Mouse (Mus musculus) thymus, postnatal 36 days (tissue): ENCODE results near the gene Hint1.
"Not testable (repeated sequence)": the region's sequence is repeated elsewhere in the genome, so short reads cannot be mapped to it uniquely, and the experiment has no call there.

Experiments
- DNase-seq, 2 experiments: peaks; one replicate each; pipeline ENCODE4 v3.0.0; 2022; ENCODE audit warnings: mixed read lengths in 2 of 2

Gene Hint1

DNA sequence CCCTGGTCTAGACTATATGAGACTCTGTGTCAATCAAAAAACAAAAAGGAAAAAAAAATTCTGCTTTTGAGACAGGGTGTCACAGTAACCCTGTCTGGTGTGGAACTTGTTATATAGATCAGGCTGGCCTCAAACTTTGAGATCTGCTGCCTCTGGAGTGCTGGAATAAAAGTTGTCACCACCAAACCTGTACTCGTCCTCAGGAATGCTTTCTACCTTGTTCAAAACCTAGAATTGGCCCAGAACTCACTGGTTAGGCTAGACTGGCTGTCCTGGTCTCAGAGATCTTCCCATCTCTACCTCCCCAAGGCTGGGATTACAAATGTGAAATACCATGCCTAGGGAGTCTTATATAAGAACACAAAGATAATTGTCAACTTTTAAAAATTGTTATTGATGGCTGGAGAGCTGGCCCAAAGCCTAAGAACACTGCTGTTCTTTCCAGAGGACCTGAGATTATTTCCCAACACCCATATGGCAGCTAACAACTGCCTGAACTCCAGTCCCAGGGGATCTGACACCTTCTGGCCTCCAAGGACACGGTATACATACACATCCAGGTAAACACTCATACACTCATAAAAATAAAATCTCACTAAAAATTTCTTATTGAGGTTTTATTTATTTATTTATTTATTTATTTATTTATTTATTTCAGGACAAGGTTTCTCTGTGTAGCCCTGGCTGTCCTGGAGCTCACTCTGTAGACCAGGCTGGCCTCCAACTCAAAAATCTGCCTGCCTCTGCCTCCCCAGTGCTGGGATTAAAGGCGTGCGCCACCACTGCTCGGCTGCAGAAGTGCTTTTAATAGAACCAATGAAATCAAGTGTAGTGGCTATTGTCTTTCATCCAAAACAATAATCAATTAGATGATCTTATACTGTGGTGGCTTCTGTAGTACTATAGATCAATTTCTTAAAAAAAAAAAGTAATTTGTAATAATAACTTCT is 4.4 kb upstream of the Hint1 start:
- no peak for DNase-seq

DNA sequence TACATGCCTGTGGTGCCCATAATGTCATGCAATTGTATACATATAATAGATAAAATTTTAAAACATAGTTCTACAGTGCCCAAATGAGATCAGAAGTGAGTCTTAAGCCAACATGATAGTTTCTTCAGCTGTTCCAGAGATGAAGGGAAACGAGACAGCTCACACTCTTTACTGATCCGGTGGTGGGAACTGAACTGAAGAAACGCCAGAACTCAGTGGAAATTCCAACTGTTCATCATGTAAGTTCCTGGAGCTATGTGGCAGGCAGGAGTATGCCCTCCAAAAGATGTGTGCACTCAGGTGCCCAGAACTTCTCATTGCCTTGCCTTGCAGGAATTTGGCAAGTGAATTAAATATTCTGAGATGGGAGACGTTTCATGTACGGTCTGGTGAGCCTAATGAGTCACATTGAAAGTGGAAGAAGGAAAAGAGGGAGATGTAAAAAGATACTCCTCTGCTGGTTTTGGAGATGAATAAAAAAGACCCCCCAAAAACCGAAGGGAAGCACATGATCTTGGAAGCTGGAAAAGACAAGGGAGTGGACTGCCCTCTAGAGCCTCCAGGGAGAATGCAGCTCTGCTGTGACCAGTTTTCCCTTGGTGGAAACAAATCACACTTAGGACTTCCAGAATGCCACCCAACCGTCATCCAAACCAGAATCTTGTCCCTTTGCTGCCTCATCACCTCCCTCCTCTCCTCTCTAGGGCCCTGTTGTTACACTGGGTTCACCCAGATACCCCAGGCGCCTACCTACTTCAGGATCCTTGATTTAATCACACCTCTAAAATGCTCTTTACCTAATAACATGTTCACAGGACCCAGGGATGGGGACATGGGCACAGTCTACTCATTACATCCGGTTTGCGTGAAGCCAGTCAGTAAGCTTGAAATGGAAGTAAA is 3.3 kb upstream of the Hint1 start:
- peak; percentile 48 to 55 for DNase-seq

DNA sequence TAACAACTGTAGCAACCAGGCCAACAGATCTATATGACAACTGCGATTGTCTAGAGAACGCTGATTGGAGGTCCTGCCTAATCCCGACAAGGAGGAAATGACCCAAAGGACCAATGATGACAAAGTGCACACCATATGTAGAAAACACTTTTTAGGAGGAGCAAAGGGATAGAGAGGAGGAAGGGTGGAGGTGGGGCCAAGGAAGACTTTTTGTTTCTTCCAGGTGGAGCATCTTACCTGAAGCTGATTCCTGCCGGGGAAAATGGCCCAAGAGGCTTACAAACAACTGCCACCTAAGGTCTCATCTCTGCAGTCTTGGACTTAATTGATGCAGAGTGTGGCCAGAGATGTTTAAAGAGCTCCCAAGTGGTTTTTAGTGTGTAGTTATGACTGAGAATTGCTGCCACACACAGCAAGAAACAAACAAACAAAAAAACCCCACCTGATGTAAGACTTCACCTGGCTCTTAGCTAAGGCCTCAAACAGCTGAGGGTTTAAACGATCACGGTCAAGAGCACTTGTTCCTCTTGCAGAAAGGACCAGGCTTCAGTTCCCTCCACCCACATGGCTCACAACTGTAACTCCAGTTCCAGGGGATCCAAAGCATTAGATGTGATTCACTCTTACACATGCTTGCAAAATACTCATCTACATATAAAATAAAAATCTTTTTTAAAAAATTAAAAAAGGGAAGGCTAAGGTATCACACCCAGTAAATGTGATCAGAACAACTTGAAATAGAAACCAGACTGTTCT is 675 bp upstream of the Hint1 start:
- no peak for DNase-seq

DNA sequence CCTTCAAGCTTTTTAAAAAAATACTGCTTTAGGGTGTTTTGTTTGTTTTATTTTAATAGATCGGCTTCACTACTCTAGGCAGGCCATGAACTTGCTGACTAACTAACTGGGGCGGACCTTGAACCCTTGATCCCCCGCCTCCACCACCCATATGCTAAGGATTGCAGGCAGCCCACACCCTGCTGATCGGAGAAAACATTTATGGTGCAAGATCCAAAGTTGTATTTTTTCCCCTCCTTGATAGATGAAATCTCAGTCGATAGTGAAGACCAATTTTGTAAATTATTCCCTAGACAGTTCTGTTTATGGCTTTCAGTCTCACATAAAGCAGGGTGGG is 834 bp downstream of the Hint1 start:
- DNase-seq: no peak

DNA sequence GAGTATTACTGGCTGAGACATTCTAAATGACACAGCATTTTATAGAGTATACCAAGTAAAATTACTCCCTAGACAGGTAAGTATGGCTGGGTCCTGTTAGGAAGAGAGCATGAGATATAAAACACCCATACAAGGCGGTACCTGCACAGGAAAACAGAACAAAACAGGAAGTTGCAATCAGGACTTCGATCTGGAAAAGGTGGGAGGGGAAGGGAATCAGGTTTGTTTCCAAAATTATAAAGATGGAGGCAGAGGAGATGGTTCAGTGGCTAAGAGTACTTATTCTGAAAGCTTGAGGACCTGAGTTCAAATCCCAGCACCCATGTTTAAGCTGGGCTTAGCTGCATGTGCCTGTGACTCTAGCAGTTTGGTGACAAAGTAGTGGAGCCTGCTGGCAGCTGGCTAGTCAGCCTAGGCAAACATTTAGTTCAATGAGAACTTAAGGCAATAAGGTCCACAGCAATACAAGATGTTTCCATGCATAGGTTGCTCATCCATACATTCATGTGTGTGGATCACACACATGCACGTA is 1.8 kb downstream of the Hint1 start:
- no peak for DNase-seq

DNA sequence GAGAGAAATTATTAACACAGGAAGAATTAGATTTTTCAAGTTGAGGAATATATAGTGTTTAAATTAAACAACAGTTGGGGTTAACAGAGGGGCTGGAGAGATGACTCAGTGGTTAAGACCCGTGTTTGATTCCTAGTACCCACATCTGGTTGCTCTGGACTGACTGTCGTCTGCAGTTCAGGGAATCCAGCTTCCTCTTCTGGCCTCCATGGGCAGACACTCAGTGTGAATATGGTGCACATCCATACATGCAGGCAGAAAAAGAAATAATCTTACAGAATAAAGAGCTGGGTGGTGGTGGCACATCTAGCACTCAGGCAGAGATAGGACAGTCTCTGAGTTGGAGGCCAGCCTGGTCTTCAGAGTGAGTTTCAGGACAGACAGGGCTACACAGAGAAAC is 2.3 kb downstream of the Hint1 start:
- no peak for DNase-seq

DNA sequence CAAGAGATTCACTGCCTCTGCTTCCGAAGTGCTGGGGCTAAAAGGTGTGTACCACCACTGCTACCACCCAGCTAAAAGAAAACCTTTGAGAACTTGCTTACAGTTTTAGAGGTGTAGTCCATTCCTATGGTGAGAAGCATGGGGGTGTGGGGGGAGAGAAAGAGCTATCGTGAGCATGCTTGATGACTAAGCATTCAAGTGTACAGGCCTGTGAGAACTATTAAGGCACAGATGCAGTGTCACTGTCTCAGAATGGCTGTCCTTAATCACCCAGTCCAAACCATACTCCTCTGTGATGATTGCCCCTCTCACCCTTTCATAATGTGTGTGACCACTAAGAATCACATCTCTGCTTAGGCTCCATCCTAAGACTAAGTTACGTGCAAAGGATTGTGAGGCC is 3.1 kb downstream of the Hint1 start:
- DNase-seq: no peak

DNA sequence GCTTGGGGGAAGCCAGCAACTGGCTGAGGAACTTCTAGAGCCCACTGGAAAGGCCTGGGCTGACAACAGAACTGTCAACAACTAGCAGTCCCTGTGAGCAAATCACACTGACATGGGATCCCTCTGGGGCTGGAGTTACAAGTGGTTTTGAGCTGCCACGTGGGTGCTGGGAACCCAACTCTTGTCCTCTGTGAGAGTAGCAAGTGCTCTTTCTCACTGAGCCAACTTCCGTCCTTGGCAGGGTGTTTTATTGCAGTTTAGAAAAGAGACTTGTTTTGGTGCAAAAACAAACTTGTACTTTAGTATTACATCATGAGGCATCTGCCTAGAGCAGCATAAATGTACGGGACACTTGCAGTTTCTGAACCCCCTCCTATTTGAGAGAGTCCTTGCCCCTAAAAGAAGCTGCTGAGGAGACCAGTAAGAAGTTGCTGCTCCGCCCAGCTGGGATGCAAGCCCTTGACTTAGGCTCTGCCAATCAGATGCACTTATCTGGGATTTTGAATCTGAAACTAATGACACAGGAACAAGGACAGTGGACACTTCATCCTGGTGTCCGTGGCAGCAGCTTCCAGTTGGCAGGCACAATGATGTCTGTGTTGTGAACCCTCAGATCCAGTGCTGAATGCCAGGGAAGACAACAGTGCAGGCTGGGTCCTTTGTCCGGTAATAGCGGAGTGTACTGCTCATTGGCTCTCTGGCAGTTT is 5.8 kb downstream of the Hint1 start:
- no peak for DNase-seq

DNA sequence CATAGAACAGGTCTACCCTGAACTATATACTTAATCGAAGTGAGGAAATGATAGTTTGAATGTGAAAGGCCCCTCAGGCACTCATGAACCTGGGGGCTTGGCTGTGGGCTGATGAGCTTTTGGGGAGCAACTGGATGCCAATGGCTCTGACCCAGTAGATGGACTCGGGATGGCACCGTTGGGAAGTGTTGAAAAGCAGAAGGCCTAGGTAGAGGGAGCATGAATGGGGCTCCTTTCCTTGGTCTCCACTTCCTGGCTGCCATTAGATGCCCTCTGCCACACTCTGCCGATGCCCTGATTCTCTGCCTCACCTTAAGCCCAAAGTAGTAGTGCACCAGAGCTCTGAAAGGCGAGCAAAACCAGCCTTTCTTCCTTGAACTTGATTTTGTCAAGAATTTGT is 9.8 kb downstream of the Hint1 start:
- DNase-seq: no peak

DNA sequence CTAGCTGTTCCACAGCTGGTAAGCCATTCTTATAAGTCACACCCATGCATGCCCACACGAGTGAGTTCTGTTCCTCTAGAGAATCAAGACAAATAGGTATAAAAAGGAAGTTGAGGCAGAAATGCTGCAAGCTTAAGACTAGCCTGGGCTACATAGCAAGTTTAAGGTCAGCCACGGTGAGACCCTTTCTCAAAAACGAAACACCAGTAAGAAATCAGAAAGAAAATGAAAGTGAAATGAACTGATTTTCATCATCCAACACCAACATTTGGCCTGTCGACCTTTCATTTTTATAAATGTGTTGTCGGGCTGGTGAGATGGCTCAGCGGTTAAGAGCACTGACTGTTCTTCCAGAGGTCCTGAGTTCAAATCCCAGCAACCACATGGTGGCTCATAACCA is 12.7 kb downstream of the Hint1 start:
- DNase-seq: no peak

DNA sequence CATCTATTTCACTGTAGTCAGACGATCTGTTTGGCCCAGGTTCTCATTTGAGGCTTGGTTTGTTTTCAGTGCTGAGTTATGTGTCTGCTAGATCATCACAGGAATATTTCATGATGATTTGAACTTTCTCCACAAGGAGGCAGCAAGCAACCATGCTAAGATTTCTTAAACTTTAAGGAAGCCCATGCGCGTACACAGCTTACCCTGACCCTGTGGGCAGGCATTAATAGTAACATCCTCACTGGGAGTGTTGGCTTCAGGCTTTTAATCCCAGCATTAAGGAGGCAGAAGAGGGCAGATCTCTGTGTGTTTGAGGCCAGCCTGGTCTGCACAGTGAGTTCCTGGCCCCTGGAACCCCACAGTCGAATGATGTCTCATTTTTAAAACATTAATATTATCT is 13.3 kb downstream of the Hint1 start:
- DNase-seq: no peak

DNA sequence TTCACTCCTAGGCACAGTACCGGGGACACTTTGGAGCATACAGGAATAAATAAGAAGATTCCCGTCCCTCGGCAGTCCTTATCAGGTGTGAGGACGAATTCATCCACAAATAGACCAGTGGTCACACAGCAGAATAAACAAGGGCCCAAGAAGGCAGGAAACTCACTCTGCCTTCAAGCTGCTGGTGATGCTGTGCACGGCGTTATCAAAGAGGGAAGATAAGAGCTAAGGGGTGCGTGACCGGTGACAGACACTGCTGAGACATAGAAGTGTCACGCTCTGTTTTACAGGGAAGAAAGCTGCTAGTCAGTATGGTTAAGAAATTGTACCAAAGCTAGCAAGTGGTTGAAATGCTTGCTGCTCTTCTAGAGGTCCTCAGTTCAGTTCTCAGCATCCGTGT is 13.7 kb downstream of the Hint1 start:
- DNase-seq: no peak

DNA sequence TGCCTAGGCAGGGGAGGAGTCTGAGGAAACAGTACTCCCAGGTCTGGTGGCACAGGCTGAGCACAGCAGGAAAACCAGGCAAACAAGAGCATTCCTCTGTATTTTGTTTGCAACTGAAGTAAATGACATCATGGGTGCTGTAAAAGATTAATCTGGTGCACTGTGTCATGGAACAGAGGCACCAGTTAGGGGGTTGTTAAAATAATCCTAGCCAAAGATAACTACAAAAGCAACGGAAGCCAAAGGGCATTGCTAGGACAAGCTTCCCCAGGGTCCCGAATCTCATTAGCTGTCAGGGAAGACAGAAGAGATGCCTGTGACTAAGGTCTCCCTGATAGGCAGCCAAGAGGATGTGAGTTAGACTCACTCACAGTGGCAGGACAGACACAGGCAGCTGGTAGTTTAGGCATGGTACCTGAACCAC is 14.9 kb downstream of the Hint1 start:
- no peak for DNase-seq

DNA sequence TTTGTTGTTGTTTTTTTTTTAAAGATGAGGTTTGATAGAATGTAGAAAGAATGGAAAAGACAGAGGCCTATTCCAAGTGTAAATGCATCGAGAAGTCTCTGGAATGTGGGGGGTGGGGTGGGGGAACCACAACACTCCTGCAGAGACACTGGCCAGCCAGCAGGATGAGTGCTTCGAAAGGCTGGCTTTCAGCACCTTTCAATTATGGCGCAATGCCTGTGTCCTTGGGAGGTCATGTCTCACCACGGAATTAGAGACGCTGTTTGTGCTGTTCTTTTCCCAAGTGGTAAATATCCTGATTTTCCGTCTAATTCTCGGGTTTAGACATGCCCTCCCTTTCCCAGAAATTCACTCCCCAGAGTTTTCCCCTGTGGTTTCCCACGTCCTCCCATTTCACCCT is 16.5 kb downstream of the Hint1 start:
- no peak for DNase-seq

DNA sequence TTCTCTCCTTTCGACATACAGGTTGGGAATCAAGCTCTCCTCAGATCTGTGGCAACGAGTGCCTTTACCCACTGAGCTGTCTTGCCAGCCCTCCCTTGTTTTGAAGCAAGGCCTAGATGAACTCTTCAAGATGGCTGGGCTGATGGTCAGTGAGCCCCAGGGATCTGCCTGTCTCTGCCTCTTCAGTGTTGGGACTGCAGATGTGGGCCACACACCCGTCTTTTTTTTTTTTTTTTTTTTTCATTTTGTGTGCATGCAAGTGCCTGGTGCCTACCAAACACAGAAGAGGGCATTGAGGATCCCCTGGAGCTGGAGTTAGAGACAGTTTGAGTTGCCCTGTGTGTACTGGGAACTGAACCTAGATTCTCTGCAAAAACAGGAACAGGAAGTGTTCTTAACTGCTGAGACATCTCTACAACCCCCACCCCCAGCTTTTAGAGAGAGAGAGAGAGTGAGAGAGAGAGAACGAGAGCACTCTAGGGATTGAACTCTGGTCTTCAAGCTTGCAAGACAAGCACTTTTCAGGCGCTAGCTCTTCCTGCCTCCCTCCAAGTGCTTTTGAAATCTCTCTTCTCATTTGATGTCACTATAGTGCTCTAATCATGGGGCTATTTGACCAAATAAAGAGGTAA is 18.1 kb downstream of the Hint1 start:
- no peak for DNase-seq

DNA sequence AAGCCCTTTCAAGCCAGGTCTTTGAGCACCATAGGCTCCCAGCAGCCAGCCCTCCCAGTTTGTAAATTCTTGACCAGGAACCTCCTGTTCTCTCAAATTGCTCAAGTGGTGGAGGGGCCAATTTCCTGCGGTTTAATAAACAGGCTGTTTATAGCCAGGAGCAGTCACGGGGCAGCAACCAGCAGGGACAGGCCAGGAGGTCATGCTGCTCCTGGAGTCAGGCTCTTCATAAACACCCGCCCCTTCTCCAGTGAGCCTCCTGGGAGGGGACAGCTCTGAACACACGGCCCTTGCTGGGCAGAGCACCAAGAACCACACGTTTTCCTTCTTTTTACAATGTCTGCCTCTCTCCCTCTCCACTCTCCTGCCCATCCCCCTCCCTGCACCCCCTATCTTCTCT is 18.8 kb downstream of the Hint1 start:
- DNase-seq: no peak

DNA sequence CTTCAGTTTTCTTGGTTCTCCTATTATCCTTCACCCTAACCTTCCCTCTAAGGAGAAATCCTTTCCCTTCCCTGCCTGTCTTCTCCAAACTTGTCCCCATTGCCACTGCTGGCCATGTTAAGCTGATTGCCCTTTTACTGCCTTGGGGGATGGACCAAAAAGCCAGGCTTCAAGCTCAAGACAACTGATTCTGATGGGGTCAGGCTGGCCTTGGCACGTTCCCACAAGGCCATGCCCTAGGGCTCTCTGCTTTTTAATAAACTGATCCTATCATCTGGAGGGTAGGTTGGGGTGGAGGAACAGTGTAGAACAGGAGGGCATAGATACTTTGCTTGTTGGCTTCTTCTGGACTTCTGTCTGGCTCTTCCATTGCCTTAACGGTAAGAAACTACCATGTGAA is 19.2 kb downstream of the Hint1 start:
- DNase-seq: no peak

DNA sequence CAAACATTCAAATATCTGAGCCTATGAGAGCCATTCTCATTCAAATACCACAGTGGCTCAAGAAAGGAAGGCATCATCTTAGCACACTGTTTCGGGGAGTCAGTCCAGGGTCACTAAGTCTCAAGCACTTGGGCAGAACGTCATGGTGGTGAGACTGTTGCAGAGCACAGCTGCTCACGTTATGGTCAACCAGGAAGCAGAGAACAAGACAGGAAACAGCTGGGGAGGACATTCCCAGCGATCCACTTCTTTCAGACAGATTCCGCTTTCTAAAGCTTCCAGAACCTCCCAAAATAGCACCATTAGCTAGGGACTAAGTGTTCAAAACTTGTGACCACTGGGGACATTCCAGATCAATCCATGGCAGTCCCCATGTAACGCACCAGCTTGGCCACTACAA is 21.7 kb downstream of the Hint1 start:
- no peak for DNase-seq

DNA sequence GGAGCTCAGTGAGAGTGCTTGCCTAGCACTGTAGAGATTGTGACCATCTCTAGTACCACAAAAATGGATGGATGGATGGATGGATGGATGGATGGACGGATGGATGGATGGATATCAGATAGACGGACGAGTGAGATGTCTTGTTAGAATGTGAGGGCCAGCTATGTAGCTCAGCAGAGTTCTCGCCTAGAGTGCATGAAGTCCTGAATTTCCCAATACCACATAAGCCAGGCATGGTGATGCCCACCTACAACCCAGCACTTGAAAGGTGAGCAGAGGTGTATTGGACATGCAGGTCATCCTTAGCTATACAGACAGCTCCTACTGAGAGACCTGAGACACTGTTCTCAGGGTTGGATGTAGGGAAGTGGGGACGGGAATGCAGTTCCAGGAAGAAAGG is 25.2 kb downstream of the Hint1 start:
- DNase-seq: no peak

DNA sequence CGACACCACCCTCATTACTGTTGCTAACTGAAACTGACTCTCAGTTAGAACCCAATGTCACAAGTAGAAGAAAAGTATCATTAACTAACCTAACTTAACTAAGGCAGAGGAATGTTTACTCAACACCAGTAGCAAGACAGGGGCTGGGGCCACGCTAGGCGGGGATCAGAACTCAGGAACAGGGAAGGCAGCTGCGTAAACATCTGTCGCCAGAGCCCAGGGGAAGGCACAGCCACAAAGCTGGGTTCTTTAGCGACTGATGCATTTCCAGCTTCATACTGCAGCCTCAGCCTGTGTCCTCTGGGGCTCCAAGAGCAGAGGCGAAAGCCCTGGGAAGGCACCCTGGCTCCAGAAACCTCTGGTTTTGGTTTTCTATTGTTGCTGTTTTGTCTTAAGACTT is 25.9 kb downstream of the Hint1 start:
- no peak for DNase-seq

DNA sequence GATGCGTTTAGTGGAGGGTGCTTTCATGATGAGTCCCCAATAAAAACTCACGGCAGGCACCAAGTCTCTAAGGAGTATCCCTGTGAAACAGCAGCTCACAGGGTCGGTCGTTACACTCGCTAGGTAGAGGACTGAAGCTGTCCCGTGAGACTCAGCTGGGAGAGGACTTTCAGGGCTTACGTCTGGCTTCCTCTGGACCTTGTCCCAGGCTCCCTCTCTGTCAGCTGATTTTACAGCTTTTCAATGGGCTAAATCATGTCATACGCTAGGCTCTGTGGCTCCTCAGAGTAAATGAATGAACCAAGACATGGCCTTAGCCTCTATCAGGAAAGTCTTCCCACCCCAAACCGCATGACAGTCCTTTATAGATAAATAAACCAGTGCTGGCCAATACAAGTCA is 28.4 kb downstream of the Hint1 start:
- DNase-seq: no peak

DNA sequence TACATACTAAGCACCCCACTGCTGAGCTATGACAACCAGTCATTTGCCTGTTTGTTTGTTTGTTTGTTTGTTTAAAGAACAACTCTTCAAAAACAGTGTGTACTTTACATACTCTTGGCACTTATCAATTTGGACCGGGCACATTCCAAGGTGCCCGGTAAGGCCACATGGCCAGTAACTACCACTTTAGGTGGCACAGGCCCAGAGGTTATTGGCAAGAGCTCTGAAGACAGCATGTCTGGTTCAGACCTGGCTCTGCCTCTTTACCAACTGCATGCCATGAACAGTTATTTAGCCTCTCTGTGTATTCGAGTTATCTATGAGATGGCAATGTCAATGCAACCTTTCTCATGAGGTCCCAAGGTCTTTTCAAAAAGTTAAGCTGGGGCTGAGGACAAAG is 30.5 kb downstream of the Hint1 start:
- not testable (repeated sequence) for DNase-seq
